Mouse (Mus musculus) midbrain, embryonic 12.5 days (tissue): ENCODE results near the gene Olfr671. TPM values are rescaled to one million over a fixed set of nuclear protein-coding genes. Genes with fewer than 3 reads are reported as not detected.
"Not testable (repeated sequence)": the region's sequence is repeated elsewhere in the genome, so short reads cannot be mapped to it uniquely, and the experiment has no call there.

ENCODE experiments used
- ATAC-seq: fragments of 200-750 bp; cut with Nextera tagmentation; 2 replicates; pipeline ENCODE4 v1.8.0; 2017; ENCODE audit warnings: low read depth, moderate TSS enrichment, moderate library complexity; ENCODE audit not compliant: low FRiP score
- H3K27ac ChIP-seq: fragments of 300-500 bp; sonication (generic); replicated peaks from 2 replicates; pipeline ENCODE4 v1.5.1; 2016; ENCODE audit warnings: mild to moderate bottlenecking
- H3K27me3 ChIP-seq: fragments of 300-500 bp; sonication (generic); 2 replicates; pipeline ENCODE4 v1.6.1; 2016; ENCODE audit warnings: mild to moderate bottlenecking
- H3K36me3 ChIP-seq: fragments of 300-500 bp; sonication (generic); 2 replicates; pipeline ENCODE4 v1.6.1; 2016
- H3K4me1 ChIP-seq: fragments of 300-500 bp; sonication (generic); 2 replicates; pipeline ENCODE4 v1.6.1; 2016
- H3K4me2 ChIP-seq: fragments of 300-500 bp; sonication (generic); replicated peaks from 2 replicates; pipeline ENCODE4 v1.6.1; 2016; ENCODE audit warnings: mild to moderate bottlenecking, moderate library complexity
- H3K4me3 ChIP-seq: fragments of 300-500 bp; sonication (generic); 2 replicates; pipeline ENCODE4 v1.5.1; 2016; ENCODE audit warnings: mild to moderate bottlenecking
- H3K9ac ChIP-seq: fragments of 300-500 bp; sonication (generic); replicated peaks from 2 replicates; pipeline ENCODE4 v1.6.1; 2016; ENCODE audit warnings: mild to moderate bottlenecking, moderate library complexity
- H3K9me3 ChIP-seq: fragments of 300-500 bp; sonication (generic); 2 replicates; pipeline ENCODE4 v1.6.1; 2016; ENCODE audit warnings: mild to moderate bottlenecking
- WGBS: fragments of 180-500 bp; shearing (Covaris S2); methylation state at CpG from one replicate; pipeline ENCODE4 v1.1.7; 2016; 5-methylcytosine and 5-hydroxymethylcytosine counted together
- polyA plus RNA-seq: library from polyadenylated mRNA; unstranded; fragments of >200 nt; fragmentation: Nextera tagmentation; extraction: Ambion mirVana; gene quantifications from 2 replicates; pipeline ENCODE4 v1.2.1, GENCODE M21; 2016

Gene Olfr671
- not detected in 2 replicates for polyA plus RNA-seq

- Histone ChIP-seq H3K4me2 (no peak within 1 kb of the TSS), H3K27ac (no peak within 1 kb of the TSS), H3K9me3 (0 out of 2 replicates have a peak, but pooled peaks cover 6% of the 10 kb centered on the region), H3K36me3 (no peaks in the 10 kb centered on the region), H3K4me1 (no peaks in the 10 kb centered on the region), H3K27me3 (no peaks in the 10 kb centered on the region), H3K9ac (no peak within 1 kb of the TSS), H3K4me3 (no peak within 1 kb of the TSS)
- WGBS: 74% methylated on average over 1 of the region's 1 CpGs
- ATAC-seq: no peak
Observed at GRCm38 (mm10) chr7:104979026-104979425, at the start of gene Olfr671. Olfr671 (minus strand) TSS chr7:104979126.

- H3K27me3 ChIP-seq: no peaks in the 10 kb centered on the region
- H3K27ac ChIP-seq: no peak within 1 kb of the TSS
- H3K4me3 ChIP-seq: no peak within 1 kb of the TSS
- WGBS: 81% methylated on average over 1 of the region's 1 CpGs
- ATAC-seq: no peak
- H3K9me3 ChIP-seq: no peaks in the 10 kb centered on the region
- H3K4me1 ChIP-seq: no peaks in the 10 kb centered on the region
- H3K36me3 ChIP-seq: no peaks in the 10 kb centered on the region
- H3K9ac ChIP-seq: no peak within 1 kb of the TSS
- no peak within 1 kb of the TSS for H3K4me2 ChIP-seq
Observed at GRCm38 (mm10) chr7:105028360-105028759, 49.4 kb upstream of the Olfr671 start, which contains the start of gene Olfr675. Olfr675 (minus strand) TSS chr7:105028460.

GRCm38 (mm10) chr7:105022530-105022929 lies 43.6 kb upstream of the Olfr671 start:
- Histone ChIP-seq H3K4me3 (no peak overlapping the region), H3K27me3 (no peaks in the 10 kb centered on the region), H3K9me3 (no peaks in the 10 kb centered on the region), H3K4me2 (no peak overlapping the region), H3K9ac (no peak overlapping the region), H3K36me3 (no peaks in the 10 kb centered on the region), H3K27ac (no peak overlapping the region), H3K4me1 (no peaks in the 10 kb centered on the region)
- WGBS: 44% methylated on average over 1 of the region's 1 CpGs
- no peak for ATAC-seq

DNA sequence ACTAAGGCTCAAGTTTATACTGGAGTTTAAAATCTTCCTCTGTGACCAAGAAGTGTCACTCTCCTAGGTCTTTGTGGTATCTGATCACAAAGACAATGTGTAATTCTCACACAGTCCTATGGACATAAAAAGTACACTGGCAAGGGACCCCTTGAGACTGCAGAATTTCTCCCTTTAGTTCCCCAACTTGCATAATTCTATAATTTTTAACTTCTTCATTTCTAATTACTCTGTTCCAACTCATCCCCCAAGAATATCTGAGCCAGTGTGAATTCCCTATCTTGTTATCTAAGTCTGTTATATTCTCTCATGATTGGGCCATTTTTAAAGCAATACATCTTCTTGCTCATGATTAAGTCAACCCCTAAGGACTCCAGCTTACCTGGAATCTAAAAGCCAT lies 23.0 kb upstream of the Olfr671 start, which contains the start of gene Olfr672:
Gene Olfr672 (minus strand): TSS at position 101 of the 400 bp plus-strand sequence.
- Histone ChIP-seq H3K27me3 (no peaks in the 10 kb centered on the region), H3K9me3 (no peaks in the 10 kb centered on the region), H3K4me1 (no peaks in the 10 kb centered on the region), H3K27ac (no peak within 1 kb of the TSS), H3K9ac (no peak within 1 kb of the TSS), H3K36me3 (no peaks in the 10 kb centered on the region), H3K4me2 (no peak within 1 kb of the TSS), H3K4me3 (no peak within 1 kb of the TSS)
- no peak for ATAC-seq

DNA sequence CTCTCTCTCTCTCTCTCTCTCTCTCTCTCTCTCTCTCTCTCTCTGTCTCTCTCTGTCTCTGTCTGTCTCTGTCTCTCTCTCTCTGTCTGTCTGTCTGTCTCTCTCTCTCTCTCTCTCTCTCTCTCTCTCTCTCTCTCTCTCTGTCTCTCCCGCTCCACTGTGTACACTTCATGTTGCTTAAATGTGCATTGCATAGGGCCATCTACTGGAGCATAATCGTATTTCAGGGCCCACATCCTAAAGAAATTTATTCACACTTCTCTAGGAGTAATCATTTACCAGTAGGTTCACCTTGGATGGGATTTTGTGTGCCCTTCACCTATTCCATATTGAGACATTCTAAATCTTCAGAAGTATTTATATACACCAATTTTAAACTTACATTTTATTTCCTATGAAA lies 6.4 kb downstream of the Olfr671 start:
- H3K27ac ChIP-seq, H3K9ac ChIP-seq, H3K36me3 ChIP-seq, ATAC-seq, H3K4me2 ChIP-seq, H3K9me3 ChIP-seq, H3K4me3 ChIP-seq, H3K4me1 ChIP-seq, H3K27me3 ChIP-seq: not testable (repeated sequence)
- WGBS: 75% methylated on average over 2 of the region's 2 CpGs

DNA sequence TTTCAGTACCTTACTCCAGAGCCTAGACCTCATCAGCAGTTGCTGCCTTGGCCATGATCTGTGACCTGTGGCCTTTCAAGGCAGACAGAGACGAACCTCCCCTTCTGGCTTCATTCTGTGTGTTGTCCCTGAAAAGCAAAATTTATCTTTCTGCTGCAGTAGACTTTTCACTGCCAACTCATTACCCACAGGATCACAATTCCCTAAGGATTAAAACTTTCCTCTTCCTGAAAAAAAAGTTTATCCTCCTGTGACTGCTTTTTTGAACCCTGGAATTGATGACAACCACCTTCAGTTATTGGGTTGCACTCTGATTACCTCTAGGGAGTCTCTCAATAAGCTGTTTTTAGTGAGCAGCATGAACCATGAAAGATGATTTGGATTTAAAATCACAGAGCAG lies 16.4 kb downstream of the Olfr671 start, which contains the start of gene Olfr670:
Gene Olfr670 (minus strand): TSS at position 101 of the 400 bp plus-strand sequence.
- Histone ChIP-seq H3K27me3 (no peaks in the 10 kb centered on the region), H3K9me3 (no peaks in the 10 kb centered on the region), H3K4me2 (no peak within 1 kb of the TSS), H3K4me3 (no peak within 1 kb of the TSS), H3K4me1 (no peaks in the 10 kb centered on the region), H3K9ac (no peak within 1 kb of the TSS), H3K27ac (no peak within 1 kb of the TSS), H3K36me3 (no peaks in the 10 kb centered on the region)
- 66% methylated on average over 1 of the region's 1 CpGs for whole genome bisulfite sequencing
- no peak for ATAC-seq

- H3K4me3 ChIP-seq, H3K4me2 ChIP-seq, H3K36me3 ChIP-seq, H3K9me3 ChIP-seq, H3K4me1 ChIP-seq, H3K27ac ChIP-seq, ATAC-seq, H3K27me3 ChIP-seq, H3K9ac ChIP-seq: not testable (repeated sequence)
- WGBS: 96% methylated on average over 16 of the region's 16 CpGs
Observed at GRCm38 (mm10) chr7:104950234-104950633, 28.7 kb downstream of the Olfr671 start.

DNA sequence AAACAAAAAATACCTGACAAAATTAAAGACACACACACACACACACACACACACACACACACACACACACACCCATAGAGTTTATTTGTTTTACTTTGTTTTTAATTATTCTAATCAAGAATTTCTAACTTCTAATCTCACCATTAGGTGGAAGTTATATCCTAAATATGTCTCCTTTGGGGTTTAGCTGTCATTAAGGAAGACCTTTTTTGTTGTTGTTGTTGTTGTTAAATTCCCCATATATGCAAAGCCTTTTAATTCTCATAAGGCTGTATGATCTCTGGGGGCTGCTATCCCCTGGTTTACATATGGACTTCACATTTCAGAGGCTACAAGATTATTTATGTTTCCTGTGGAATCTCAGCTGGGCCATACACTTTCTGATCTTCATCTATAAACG lies 45.0 kb downstream of the Olfr671 start, which contains the start of gene Olfr669:
Gene Olfr669 (plus strand): TSS at position 301 of the 400 bp plus-strand sequence.
- Histone ChIP-seq H3K4me2 (no peak within 1 kb of the TSS), H3K4me1 (no peaks in the 10 kb centered on the region), H3K27me3 (no peaks in the 10 kb centered on the region), H3K9ac (no peak within 1 kb of the TSS), H3K9me3 (no peaks in the 10 kb centered on the region), H3K4me3 (no peak within 1 kb of the TSS), H3K27ac (no peak within 1 kb of the TSS), H3K36me3 (no peaks in the 10 kb centered on the region)
- no peak for ATAC-seq
- WGBS: 88% methylated on average over 1 of the region's 1 CpGs

DNA sequence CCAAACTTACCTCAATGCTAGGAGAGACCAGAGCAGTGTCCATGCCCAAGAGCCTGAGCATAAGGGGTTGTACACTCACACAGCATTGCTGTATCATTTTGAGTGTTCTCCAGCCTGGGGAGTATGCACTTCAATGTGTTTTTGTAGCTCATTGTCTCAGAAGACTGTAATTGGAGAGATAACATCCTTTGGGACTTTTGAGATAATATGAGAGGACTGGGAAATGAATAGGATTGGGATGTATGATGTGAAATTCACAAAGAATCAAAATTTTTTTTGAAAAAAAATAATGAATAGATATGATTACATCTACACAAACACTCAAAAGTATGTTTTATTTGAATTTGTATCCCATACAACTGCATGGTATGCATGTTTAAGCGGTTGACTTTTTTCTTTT lies 51.0 kb downstream of the Olfr671 start, which contains the start of gene Olfr668:
Gene Olfr668 (minus strand): TSS at position 101 of the 400 bp plus-strand sequence.
- H3K27me3 ChIP-seq: no peaks in the 10 kb centered on the region
- H3K4me1 ChIP-seq: no peaks in the 10 kb centered on the region
- H3K9me3 ChIP-seq: no peaks in the 10 kb centered on the region
- H3K4me3 ChIP-seq: no peak within 1 kb of the TSS
- no peaks in the 10 kb centered on the region for H3K36me3 ChIP-seq
- H3K27ac ChIP-seq: no peak within 1 kb of the TSS
- no peak for ATAC-seq
- 81% methylated on average over 1 of the region's 1 CpGs for WGBS
- H3K9ac ChIP-seq: no peak within 1 kb of the TSS
- H3K4me2 ChIP-seq: no peak within 1 kb of the TSS

Other genes starting within 250 kb of the Olfr671 start
- not detected in 2 replicates for gene Usp17le, start 201.7 kb downstream of the Olfr671 start, polyA plus RNA-seq
- not detected in 2 replicates for gene Usp17lb, start 136.5 kb downstream of the Olfr671 start, polyA plus RNA-seq
- gene Usp17la, start 122.1 kb downstream of the Olfr671 start, polyA plus RNA-seq: not detected in 2 replicates
- gene Olfr665, start 101.1 kb downstream of the Olfr671 start, polyA plus RNA-seq: not detected in 2 replicates
- gene Olfr666, start 83.2 kb downstream of the Olfr671 start, polyA plus RNA-seq: not detected in 2 replicates
- gene Olfr667, start 57.6 kb downstream of the Olfr671 start, polyA plus RNA-seq: not detected in 2 replicates
- not detected in 2 replicates for gene Olfr668, start 51.1 kb downstream of the Olfr671 start, polyA plus RNA-seq
- gene Olfr669, start 44.9 kb downstream of the Olfr671 start, polyA plus RNA-seq: not detected in 2 replicates
- not detected in 2 replicates for gene Olfr670, start 16.5 kb downstream of the Olfr671 start, polyA plus RNA-seq
- not detected in 2 replicates for gene Olfr672, start 22.9 kb upstream of the Olfr671 start, polyA plus RNA-seq
- not detected in 2 replicates for gene Olfr675, start 49.3 kb upstream of the Olfr671 start, polyA plus RNA-seq
- not detected in 2 replicates for gene Olfr676, start 53.6 kb upstream of the Olfr671 start, polyA plus RNA-seq
- not detected in 2 replicates for gene Olfr677, start 72.2 kb upstream of the Olfr671 start, polyA plus RNA-seq
- not detected in 2 replicates for gene Olfr678, start 85.3 kb upstream of the Olfr671 start, polyA plus RNA-seq
- not detected in 2 replicates for gene Olfr679, start 102.1 kb upstream of the Olfr671 start, polyA plus RNA-seq
- not detected in 2 replicates for gene Olfr680-ps1, start 113.7 kb upstream of the Olfr671 start, polyA plus RNA-seq
- not detected in 2 replicates for gene Olfr681, start 137.7 kb upstream of the Olfr671 start, polyA plus RNA-seq
- gene Olfr683, start 167.9 kb upstream of the Olfr671 start, polyA plus RNA-seq: not detected in 2 replicates
- not detected in 2 replicates for gene Olfr684, start 184.5 kb upstream of the Olfr671 start, polyA plus RNA-seq
- gene Olfr685, start 206.9 kb upstream of the Olfr671 start, polyA plus RNA-seq: not detected in 2 replicates
- not detected in 2 replicates for gene Olfr686, start 228.4 kb upstream of the Olfr671 start, polyA plus RNA-seq